In genomic region chr1:179722811-179723469, GRCm38 (mm10) we compare ENCODE assay signal across 19 mouse cellular contexts. TPM values are rescaled to one million over a fixed set of nuclear protein-coding genes. Genes with fewer than 3 reads are reported as not detected.
"Had no signal": no experiment of that assay in that cellular context is flagged by ENCODE, and none has a peak within 500 bp of the region (broad histone marks: within the 10 kb centered on the region; RNA-seq: fewer than 3 reads in every experiment).

No protein-coding gene starts in this region.

- DNase-seq: kidney, adult 18-20 months; kidney, postnatal 25 days; liver; liver, embryonic 13.5 days; liver, postnatal 0 days; retina, postnatal 1 day; thymus, adult 2 months; thymus, postnatal 36 days had no signal

- H3K4me3 ChIP-seq: layer of hippocampus, adult 2 months; limb, embryonic 12.5 days; liver, embryonic 13.5 days; lung, embryonic 15.5 days; midbrain, embryonic 15.5 days; neural tube, embryonic 12.5 days; stomach, embryonic 15.5 days had no signal

- H3K27me3 ChIP-seq: limb, embryonic 12.5 days; lung, embryonic 15.5 days; midbrain, embryonic 15.5 days; neural tube, embryonic 12.5 days; stomach, embryonic 15.5 days had no signal

- ATAC-seq: liver, postnatal 0 days; midbrain, embryonic 15.5 days had no signal

- H3K36me3 ChIP-seq: limb, embryonic 12.5 days; liver, embryonic 13.5 days; lung, embryonic 15.5 days; midbrain, embryonic 15.5 days; neural tube, embryonic 12.5 days; stomach, embryonic 15.5 days had no signal

- H3K4me2 ChIP-seq: limb, embryonic 12.5 days; liver, embryonic 13.5 days; lung, embryonic 15.5 days; midbrain, embryonic 11.5 days; midbrain, embryonic 15.5 days; neural tube, embryonic 12.5 days; stomach, embryonic 15.5 days had no signal

- H3K4me1 ChIP-seq: limb, embryonic 12.5 days; liver, embryonic 13.5 days; lung, embryonic 15.5 days; midbrain, embryonic 15.5 days; neural tube, embryonic 12.5 days; stomach, embryonic 15.5 days had no signal

- H3K9me3 ChIP-seq: limb, embryonic 12.5 days; liver, embryonic 13.5 days; lung, embryonic 15.5 days; midbrain, embryonic 15.5 days; neural tube, embryonic 12.5 days; stomach, embryonic 15.5 days had no signal

- H3K9ac ChIP-seq: limb, embryonic 12.5 days; liver, embryonic 13.5 days; liver, postnatal 0 days; lung, embryonic 15.5 days; midbrain, embryonic 15.5 days; neural tube, embryonic 12.5 days; stomach, embryonic 15.5 days had no signal

- H3K27ac ChIP-seq: layer of hippocampus, adult 2 months; limb, embryonic 12.5 days; liver, embryonic 13.5 days; lung, embryonic 15.5 days; midbrain, embryonic 15.5 days; neural tube, embryonic 12.5 days; stomach, embryonic 15.5 days had no signal

RNA-seq across cellular contexts. Expression of gene Kif28, which starts 22.1 kb away (rescaled TPM):
- total RNA-seq: megakaryocyte progenitor cell, adult 5-6 weeks; monocyte, adult 5-6 weeks; neutrophil, adult 5-6 weeks had no signal
- polyA plus RNA-seq: limb, embryonic 12.5 days; liver, embryonic 13.5 days; liver, postnatal 0 days; lung, embryonic 15.5 days; midbrain, embryonic 11.5 days; midbrain, embryonic 15.5 days; spleen, adult 2 months had no signal
